Mouse (Mus musculus) 3T3-L1 (cell line): ENCODE data around the gene Atmin.
A peak's percentile ranks its signal among the peaks of the same experiment; 100 is the strongest.

Source experiments
- DNase-seq: peaks from one replicate; pipeline ENCODE4 v3.0.0-alpha.2; 2015; ENCODE audit warnings: low read depth, low spot score

Gene Atmin

GRCm38 (mm10) chr8:116943161-116943554, at the start of gene Atmin:
Gene Atmin, plus strand, starts transcription at chr8:116943393.
- DNase-seq, result peak; percentile 86

GRCm38 (mm10) chr8:116893938-116894337, 49.3 kb upstream of the Atmin start:
- no peak for DNase-seq

GRCm38 (mm10) chr8:116895521-116895920, 47.7 kb upstream of the Atmin start:
- DNase-seq, result no peak

GRCm38 (mm10) chr8:116904736-116905135, 38.5 kb upstream of the Atmin start:
- DNase-seq, result no peak

GRCm38 (mm10) chr8:116905252-116905651, 37.9 kb upstream of the Atmin start:
- no peak for DNase-seq

GRCm38 (mm10) chr8:116905836-116906235, 37.4 kb upstream of the Atmin start:
- peak; percentile 65 for DNase-seq

GRCm38 (mm10) chr8:116921005-116921336, 22.2 kb upstream of the Atmin start:
- DNase-seq, result no peak

- peak; percentile 98 for DNase-seq
Measured at GRCm38 (mm10) chr8:116921337-116922059, 21.7 kb upstream of the Atmin start, which contains the start of the genes Cmc2 and Cenpn. Gene Cmc2, minus strand, starts transcription at chr8:116921455. Gene Cenpn, plus strand, starts transcription at chr8:116921730.

GRCm38 (mm10) chr8:116922060-116922757, 21.0 kb upstream of the Atmin start:
- no peak for DNase-seq

- DNase-seq, result no peak
Measured at GRCm38 (mm10) chr8:116923526-116923925, 19.7 kb upstream of the Atmin start.

- DNase-seq, result peak; percentile 58
Measured at GRCm38 (mm10) chr8:116927880-116928279, 15.3 kb upstream of the Atmin start.

GRCm38 (mm10) chr8:116928588-116928987, 14.6 kb upstream of the Atmin start:
- DNase-seq, result peak; percentile 59

- no peak for DNase-seq
Measured at GRCm38 (mm10) chr8:116934976-116935375, 8.2 kb upstream of the Atmin start.

GRCm38 (mm10) chr8:116935506-116935905, 7.7 kb upstream of the Atmin start:
- DNase-seq, result no peak

- no peak for DNase-seq
Measured at GRCm38 (mm10) chr8:116942284-116943058, 722 bp upstream of the Atmin start.

- peak; percentile 56 for DNase-seq
Measured at GRCm38 (mm10) chr8:116943555-116944384, 577 bp downstream of the Atmin start.

GRCm38 (mm10) chr8:116944385-116944696, 1.1 kb downstream of the Atmin start:
- no peak for DNase-seq

GRCm38 (mm10) chr8:116945169-116945910, 2.1 kb downstream of the Atmin start:
- DNase-seq, result no peak

GRCm38 (mm10) chr8:116946268-116946838, 3.2 kb downstream of the Atmin start:
- DNase-seq, result no peak

- no peak for DNase-seq
Measured at GRCm38 (mm10) chr8:116946851-116947250, 3.7 kb downstream of the Atmin start.
